ENCODE assay signal across 20 mouse cellular contexts in the genomic region with DNA sequence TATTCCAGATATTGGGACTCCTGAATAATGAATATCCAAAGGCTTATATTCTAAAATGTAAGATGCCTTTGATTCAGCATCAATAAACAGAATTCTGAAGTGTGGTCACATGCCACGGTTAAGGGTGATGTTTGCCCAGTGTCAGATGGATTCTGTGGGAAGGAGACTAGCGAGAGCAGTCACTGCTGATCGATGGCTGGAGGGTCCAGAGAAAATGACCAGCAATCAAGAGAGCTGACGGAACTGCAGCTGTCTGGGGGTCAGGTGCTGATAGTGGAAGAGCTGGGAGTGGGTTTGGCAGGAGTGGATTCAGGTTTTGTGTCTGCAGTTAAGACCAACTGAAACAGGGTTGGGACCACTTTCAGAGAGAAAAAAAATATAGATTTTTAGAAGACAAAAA. TPM values are rescaled to one million over a fixed set of nuclear protein-coding genes. Genes with fewer than 3 reads are reported as not detected.
DNase-seq lines count a peak whose midpoint lies in the region; ATAC-seq lines count a peak whose summit lies in the region.
"Had no signal": no experiment of that assay in that cellular context is flagged by ENCODE, and none has a peak within 500 bp of the region (broad histone marks: within the 10 kb centered on the region; RNA-seq: fewer than 3 reads in every experiment).

No protein-coding gene starts in this region.

- H3K9me3 ChIP-seq in heart, embryonic 16.5 days (replicated peaks; ENCODE audit: control insufficient read depth, low read length) = no peaks in the 10 kb centered on the region
- H3K9me3 ChIP-seq in heart, embryonic 12.5 days (replicated peaks) = no peaks in the 10 kb centered on the region
- no peaks in the 10 kb centered on the region for H3K9me3 ChIP-seq in hindbrain, embryonic 13.5 days
- H3K9me3 ChIP-seq in hindbrain, embryonic 12.5 days (replicated peaks) = no peaks in the 10 kb centered on the region
- no peaks in the 10 kb centered on the region for H3K9me3 ChIP-seq in midbrain, embryonic 13.5 days
- H3K9me3 ChIP-seq in midbrain, embryonic 16.5 days (replicated peaks; ENCODE audit: control insufficient read depth, low read length, poor library complexity, severe bottlenecking) = no peaks in the 10 kb centered on the region
- H3K9me3 ChIP-seq: forebrain, embryonic 15.5 days; G1E had no signal

- peaks cover 8% of the 10 kb centered on the region; the same call in 1 of the 2 replicates for H3K4me1 ChIP-seq in heart, embryonic 16.5 days (ENCODE audit: control insufficient read depth, insufficient read depth, low read length)
- peaks cover 23% of the 10 kb centered on the region for H3K4me1 ChIP-seq in heart, embryonic 12.5 days (replicated peaks)
- H3K4me1 ChIP-seq in hindbrain, embryonic 13.5 days (replicated peaks) = peaks cover 15% of the 10 kb centered on the region
- H3K4me1 ChIP-seq in hindbrain, embryonic 12.5 days = peaks cover 16% of the 10 kb centered on the region
- peaks cover 6% of the 10 kb centered on the region for H3K4me1 ChIP-seq in midbrain, embryonic 13.5 days (replicated peaks)
- no peaks in the 10 kb centered on the region for H3K4me1 ChIP-seq in midbrain, embryonic 16.5 days (ENCODE audit: control insufficient read depth, insufficient read depth, low read length)

- 62% methylated on average over 4 of the region's 4 CpGs for WGBS in heart, embryonic 16.5 days
- WGBS in heart, embryonic 12.5 days = 59% methylated on average over 4 of the region's 4 CpGs
- 62% methylated on average over 4 of the region's 4 CpGs for WGBS in hindbrain, embryonic 13.5 days
- 66% methylated on average over 4 of the region's 4 CpGs for WGBS in hindbrain, embryonic 12.5 days
- WGBS in midbrain, embryonic 13.5 days = 67% methylated on average over 4 of the region's 4 CpGs
- 75% methylated on average over 4 of the region's 4 CpGs for WGBS in midbrain, embryonic 16.5 days

- no peak overlapping the region for H3K4me3 ChIP-seq in heart, embryonic 16.5 days (ENCODE audit: low read length)
- no peak overlapping the region for H3K4me3 ChIP-seq in heart, embryonic 12.5 days
- no peak overlapping the region for H3K4me3 ChIP-seq in hindbrain, embryonic 13.5 days
- H3K4me3 ChIP-seq in hindbrain, embryonic 12.5 days = no peak overlapping the region
- no peak overlapping the region for H3K4me3 ChIP-seq in midbrain, embryonic 13.5 days (replicated peaks)
- no peak overlapping the region for H3K4me3 ChIP-seq in midbrain, embryonic 16.5 days (ENCODE audit: low read depth, low read length)
- H3K4me3 ChIP-seq: forebrain, embryonic 15.5 days had no signal

- peak overlapping the region; percentile 54; the same call in 1 of the 2 replicates for H3K4me2 ChIP-seq in heart, embryonic 16.5 days (ENCODE audit: low read depth, low read length)
- no peak overlapping the region for H3K4me2 ChIP-seq in heart, embryonic 12.5 days
- no peak overlapping the region for H3K4me2 ChIP-seq in hindbrain, embryonic 13.5 days
- no peak overlapping the region for H3K4me2 ChIP-seq in hindbrain, embryonic 12.5 days (replicated peaks)
- no peak overlapping the region for H3K4me2 ChIP-seq in midbrain, embryonic 13.5 days (replicated peaks)
- no peak overlapping the region for H3K4me2 ChIP-seq in midbrain, embryonic 16.5 days (ENCODE audit: low read length)

- no peak overlapping the region for H3K27ac ChIP-seq in heart, embryonic 16.5 days (ENCODE audit: low read length)
- H3K27ac ChIP-seq in heart, embryonic 12.5 days (ENCODE audit: poor library complexity, severe bottlenecking) = no peak overlapping the region
- no peak overlapping the region for H3K27ac ChIP-seq in hindbrain, embryonic 13.5 days
- H3K27ac ChIP-seq in hindbrain, embryonic 12.5 days = no peak overlapping the region
- no peak overlapping the region for H3K27ac ChIP-seq in midbrain, embryonic 13.5 days
- H3K27ac ChIP-seq in midbrain, embryonic 16.5 days (ENCODE audit: low read length) = no peak overlapping the region
- H3K27ac ChIP-seq: forebrain, embryonic 15.5 days; hindbrain, postnatal 0 days had no signal

- H3K27me3 ChIP-seq in heart, embryonic 16.5 days (ENCODE audit: control insufficient read depth, insufficient read depth, low read length) = no peaks in the 10 kb centered on the region
- no peaks in the 10 kb centered on the region for H3K27me3 ChIP-seq in heart, embryonic 12.5 days (replicated peaks)
- no peaks in the 10 kb centered on the region for H3K27me3 ChIP-seq in hindbrain, embryonic 13.5 days
- no peaks in the 10 kb centered on the region for H3K27me3 ChIP-seq in hindbrain, embryonic 12.5 days
- no peaks in the 10 kb centered on the region for H3K27me3 ChIP-seq in midbrain, embryonic 13.5 days
- H3K27me3 ChIP-seq in midbrain, embryonic 16.5 days (ENCODE audit: control insufficient read depth, insufficient read depth, low read depth, low read length) = no peaks in the 10 kb centered on the region
- H3K27me3 ChIP-seq: CH12.LX; forebrain, embryonic 15.5 days; Patski had no signal

- peak; percentile 67 for DNase-seq in heart, adult 11 months
- DNase-seq in heart, adult 8-10 months (ENCODE audit: low spot score) = no peak
- DNase-seq: B cell, adult 2 months; cerebellum, adult 9-10 months; kidney, adult 9 months had no signal

- H3K36me3 ChIP-seq in heart, embryonic 16.5 days (ENCODE audit: control insufficient read depth, insufficient read depth) = no peaks in the 10 kb centered on the region
- no peaks in the 10 kb centered on the region for H3K36me3 ChIP-seq in heart, embryonic 12.5 days
- no peaks in the 10 kb centered on the region for H3K36me3 ChIP-seq in hindbrain, embryonic 13.5 days
- no peaks in the 10 kb centered on the region for H3K36me3 ChIP-seq in hindbrain, embryonic 12.5 days
- H3K36me3 ChIP-seq in midbrain, embryonic 13.5 days = no peaks in the 10 kb centered on the region
- no peaks in the 10 kb centered on the region for H3K36me3 ChIP-seq in midbrain, embryonic 16.5 days (ENCODE audit: control insufficient read depth, insufficient read depth, low read length)
- H3K36me3 ChIP-seq: forebrain, embryonic 15.5 days; G1E had no signal

- no peak overlapping the region for H3K9ac ChIP-seq in heart, embryonic 16.5 days (ENCODE audit: low read length)
- H3K9ac ChIP-seq in heart, embryonic 12.5 days = no peak overlapping the region
- no peak overlapping the region for H3K9ac ChIP-seq in hindbrain, embryonic 13.5 days
- H3K9ac ChIP-seq in hindbrain, embryonic 12.5 days = no peak overlapping the region
- H3K9ac ChIP-seq in midbrain, embryonic 13.5 days (replicated peaks) = no peak overlapping the region
- H3K9ac ChIP-seq in midbrain, embryonic 16.5 days (ENCODE audit: low read depth, low read length) = no peak overlapping the region
- H3K9ac ChIP-seq: forebrain, embryonic 15.5 days had no signal

- ATAC-seq in heart, embryonic 16.5 days (replicated peaks; ENCODE audit: extremely low read depth, insufficient read depth, low FRiP score) = no peak
- ATAC-seq in heart, embryonic 12.5 days (ENCODE audit: insufficient number of reproducible peaks, low FRiP score) = no peak
- ATAC-seq in hindbrain, embryonic 13.5 days (ENCODE audit: low FRiP score) = peak; percentile 26; the same call in 1 of the 2 replicates
- no peak; the same call in 1 of the 2 replicates for ATAC-seq in hindbrain, embryonic 12.5 days (ENCODE audit: low FRiP score)
- ATAC-seq in midbrain, embryonic 13.5 days = 0 out of 2 replicates have a peak, but pooled peaks have one; percentile 24
- no peak for ATAC-seq in midbrain, embryonic 16.5 days
- ATAC-seq: Patski had no signal

RNA-seq across cellular contexts. Expression of gene Ifrd1, which starts 5.1 kb away (rescaled TPM):
- total RNA-seq in heart, adult 8-10 months (2022) = 10 to 100 TPM; 69.0 to 89.2 (median 83.0) TPM
- 88.7 and 91.9 TPM in 2 replicates for polyA plus RNA-seq in heart, embryonic 16.5 days (2015; fragmentation: Nextera tagmentation; extraction: Ambion mirVana)
- polyA plus RNA-seq in heart, embryonic 12.5 days (2016; fragmentation: Nextera tagmentation; extraction: Ambion mirVana) = 115 and 118 TPM in 2 replicates
- polyA plus RNA-seq in hindbrain, embryonic 13.5 days (2015; fragmentation: Nextera tagmentation; extraction: Ambion mirVana) = 164 TPM in 2 replicates
- 150 and 155 TPM in 2 replicates for polyA plus RNA-seq in hindbrain, embryonic 12.5 days (2016; fragmentation: Nextera tagmentation; extraction: Ambion mirVana)
- 164 and 172 TPM in 2 replicates for polyA plus RNA-seq in midbrain, embryonic 13.5 days (2015; fragmentation: Nextera tagmentation; extraction: Ambion mirVana)
- 181 and 183 TPM in 2 replicates for polyA plus RNA-seq in midbrain, embryonic 16.5 days (2015; fragmentation: Nextera tagmentation; extraction: Ambion mirVana)

RNA-seq across cellular contexts. Expression of gene Lsmem1, which starts 44.0 kb away (rescaled TPM):
- 10 to 100 TPM; 54.6 to 69.7 (median 59.4) TPM for total RNA-seq in heart, adult 8-10 months (2022)
- polyA plus RNA-seq in heart, embryonic 16.5 days (2015; fragmentation: Nextera tagmentation; extraction: Ambion mirVana) = 31.2 and 36.4 TPM in 2 replicates
- polyA plus RNA-seq in heart, embryonic 12.5 days (2016; fragmentation: Nextera tagmentation; extraction: Ambion mirVana) = 28.4 and 28.7 TPM in 2 replicates
- 0.18 TPM in 1 of 2 replicates, not detected in the other for polyA plus RNA-seq in hindbrain, embryonic 13.5 days (2015; fragmentation: Nextera tagmentation; extraction: Ambion mirVana)
- 0.31 TPM in 1 of 2 replicates, not detected in the other for polyA plus RNA-seq in hindbrain, embryonic 12.5 days (2016; fragmentation: Nextera tagmentation; extraction: Ambion mirVana)
- polyA plus RNA-seq in midbrain, embryonic 13.5 days (2015; fragmentation: Nextera tagmentation; extraction: Ambion mirVana) = not detected in 2 replicates
- polyA plus RNA-seq in midbrain, embryonic 16.5 days (2015; fragmentation: Nextera tagmentation; extraction: Ambion mirVana) = 0.29 TPM in 1 of 2 replicates, not detected in the other
- total RNA-seq: adrenal gland, postnatal 36 days; CH12.LX; hindbrain, postnatal 0 days had no signal
- polyA plus RNA-seq: forebrain, embryonic 11.5 days; forebrain, embryonic 15.5 days; G1E; gonadal fat pad, adult 2 months; intestine, embryonic 16.5 days; Patski had no signal

Comparison
In these comparisons a context has a peak if more than half of its experiments do, and no peak if none do; other contexts are left out.
1. ATAC-seq: peak in hindbrain, embryonic 13.5 days (single experiment) and midbrain, embryonic 13.5 days (single experiment); none in heart, embryonic 16.5 days (single experiment), heart, embryonic 12.5 days (single experiment), hindbrain, embryonic 12.5 days (single experiment) and midbrain, embryonic 16.5 days (single experiment).
2. RNA of gene Lsmem1, which starts 44.0 kb away (polyA plus RNA-seq): 31.2 to 36.4 TPM in heart, embryonic 16.5 days and 28.4 to 28.7 TPM in heart, embryonic 12.5 days; 0.18 TPM in hindbrain, embryonic 13.5 days, not detected in midbrain, embryonic 13.5 days, 0.31 TPM in hindbrain, embryonic 12.5 days and 0.29 TPM in midbrain, embryonic 16.5 days; every median in the first group is over 10 times any median in the second.